Mouse (Mus musculus) CH12.LX (cell line): ENCODE measurements around the gene Cecr2.
"Not testable (repeated sequence)": the region's sequence is repeated elsewhere in the genome, so short reads cannot be mapped to it uniquely, and the experiment has no call there.

ENCODE experiments used
- CTCF ChIP-seq, 2 experiments: IDR thresholded peaks in 1 of 2; conservative IDR thresholded peaks in 1 of 2; 2 replicates each; pipeline ENCODE4 v1.5.1; 2011 to 2012; ENCODE audit warnings: low read depth in 2 of 2, low read length in 2 of 2, improper control_type of control experiment in 1 of 2, inconsistent platforms in 1 of 2, mild to moderate bottlenecking in 1 of 2, moderate library complexity in 1 of 2
- GABPA ChIP-seq: IDR thresholded peaks from 2 replicates; pipeline ENCODE4 v1.6.1; 2012; ENCODE audit warnings: low read depth, low read length, improper control_type of control experiment, inconsistent platforms; ENCODE audit not compliant: insufficient replicate concordance
- JUND ChIP-seq: conservative IDR thresholded peaks from 2 replicates; pipeline ENCODE4 v1.6.1; 2011; ENCODE audit warnings: low read depth, low read length, improper control_type of control experiment
- MAFK ChIP-seq: IDR thresholded peaks from 2 replicates; pipeline ENCODE4 v1.6.1; 2011; ENCODE audit warnings: low read length, improper control_type of control experiment; ENCODE audit not compliant: insufficient replicate concordance
- MXI1 ChIP-seq: IDR thresholded peaks from 2 replicates; pipeline ENCODE4 v1.6.1; 2011; ENCODE audit warnings: mild to moderate bottlenecking, low read depth, low read length, improper control_type of control experiment
- MYC ChIP-seq: IDR thresholded peaks from 2 replicates; pipeline ENCODE4 v1.6.1; 2011; ENCODE audit warnings: low read depth, mild to moderate bottlenecking, improper control_type of control experiment, low read length
- NRF1 ChIP-seq: IDR thresholded peaks from 2 replicates; pipeline ENCODE4 v1.6.1; 2014; ENCODE audit warnings: low read depth, mild to moderate bottlenecking, inconsistent platforms, low read length, improper control_type of control experiment, moderate library complexity
- POLR2A ChIP-seq: IDR thresholded peaks from 2 replicates; pipeline ENCODE4 v1.6.1; 2011; ENCODE audit warnings: low read depth, mild to moderate bottlenecking, improper control_type of control experiment, low read length
- UBTF ChIP-seq: IDR thresholded peaks from 2 replicates; pipeline ENCODE4 v1.6.1; 2012; ENCODE audit warnings: low read depth, mild to moderate bottlenecking, inconsistent platforms, low read length, improper control_type of control experiment, moderate library complexity
- USF2 ChIP-seq: conservative IDR thresholded peaks from 2 replicates; pipeline ENCODE4 v1.6.1; 2011; ENCODE audit warnings: low read depth, low read length, improper control_type of control experiment
- ZMIZ1 ChIP-seq: IDR thresholded peaks from 2 replicates; pipeline ENCODE4 v1.6.1; 2012; ENCODE audit warnings: low read depth, mild to moderate bottlenecking, inconsistent platforms, low read length, improper control_type of control experiment
- ZNF384 ChIP-seq: IDR thresholded peaks from 2 replicates; pipeline ENCODE4 v1.6.1; 2012; ENCODE audit warnings: low read depth, low read length, improper control_type of control experiment, inconsistent platforms

- not testable (repeated sequence) for TF ChIP-seq USF2, POLR2A, UBTF, ZNF384, JUND, MYC, MXI1, MAFK, GABPA, NRF1, ZMIZ1
- TF ChIP-seq CTCF (conservative IDR thresholded peaks at IDR 0.05 in 1 of 2, IDR thresholded peaks at IDR 0.05 in 1 of 2; ENCODE audit: low read depth in 2 of 2, low read length in 2 of 2), result peak in 1 of 2 experiments; percentile 44; a peak in 2 of 4 replicates
Measured at GRCm38 (mm10) chr6:120647246-120648028, 18.7 kb upstream of the Cecr2 start.
